Mouse (Mus musculus) forebrain, embryonic 13.5 days (tissue): Measurements from ENCODE around the gene Tctex1d2. TPM values are rescaled to one million over a fixed set of nuclear protein-coding genes. Genes with fewer than 3 reads are reported as not detected.

Experiments
- ATAC-seq: fragments of 200-750 bp; cut with Nextera tagmentation; 2 replicates; pipeline ENCODE4 v1.8.0; 2017
- H3K27ac ChIP-seq: fragments of 300-500 bp; sonication (generic); 2 replicates; pipeline ENCODE4 v1.5.1; 2015; ENCODE audit warnings: inconsistent platforms, mild to moderate bottlenecking, moderate library complexity
- H3K27me3 ChIP-seq: fragments of 300-500 bp; sonication (generic); 2 replicates; pipeline ENCODE4 v1.6.1; 2015; ENCODE audit warnings: mild to moderate bottlenecking, inconsistent platforms
- H3K36me3 ChIP-seq: fragments of 300-500 bp; sonication (generic); 2 replicates; pipeline ENCODE4 v1.6.1; 2015; ENCODE audit warnings: mild to moderate bottlenecking, inconsistent platforms; ENCODE audit not compliant: poor library complexity, severe bottlenecking
- H3K4me1 ChIP-seq: fragments of 300-500 bp; sonication (generic); 2 replicates; pipeline ENCODE4 v1.6.1; 2015; ENCODE audit warnings: inconsistent platforms
- H3K4me2 ChIP-seq: fragments of 300-500 bp; sonication (generic); 2 replicates; pipeline ENCODE4 v1.6.1; 2015; ENCODE audit warnings: inconsistent platforms, mild to moderate bottlenecking, moderate library complexity
- H3K4me3 ChIP-seq: fragments of 300-500 bp; sonication (generic); 2 replicates; pipeline ENCODE4 v1.5.1; 2015; ENCODE audit warnings: mild to moderate bottlenecking, inconsistent platforms
- H3K9ac ChIP-seq: fragments of 300-500 bp; sonication (generic); 2 replicates; pipeline ENCODE4 v1.6.1; 2015; ENCODE audit warnings: mild to moderate bottlenecking, inconsistent platforms
- H3K9me3 ChIP-seq: fragments of 300-500 bp; sonication (generic); replicated peaks from 2 replicates; pipeline ENCODE4 v1.6.1; 2016; ENCODE audit warnings: inconsistent platforms
- WGBS: fragments of 180-500 bp; shearing (Covaris S2); methylation state at CpG from one replicate; pipeline ENCODE4 v1.1.7; 2015; 5-methylcytosine and 5-hydroxymethylcytosine counted together
- polyA plus RNA-seq: library from polyadenylated mRNA; unstranded; fragments of >200 nt; fragmentation: Nextera tagmentation; extraction: Ambion mirVana; gene quantifications from 2 replicates; pipeline ENCODE4 v1.2.1, GENCODE M21; 2015

The Tctex1d2 gene
- polyA plus RNA-seq, 1 experiment from 2014 or later: 37.5 TPM

DNA sequence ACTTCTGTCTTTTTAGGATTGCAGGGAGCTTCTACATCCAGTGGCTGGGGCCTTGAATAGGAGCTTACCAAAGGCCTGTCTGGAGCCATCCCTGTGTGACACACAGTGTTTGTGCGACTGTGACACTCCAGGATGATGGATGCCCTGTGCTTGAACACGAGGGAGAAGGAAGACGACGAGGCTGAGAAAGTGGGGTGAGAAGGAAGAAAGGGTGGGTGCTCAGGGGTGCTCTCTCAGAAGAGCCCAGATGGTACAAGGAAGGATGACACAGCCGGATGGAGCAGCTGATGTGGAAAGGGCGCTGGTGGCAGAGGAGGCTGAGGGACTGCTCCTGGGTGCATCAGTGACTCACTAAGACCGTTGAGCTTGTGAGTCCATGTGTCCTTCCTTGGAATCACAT, 19.2 kb upstream of the Tctex1d2 start, which contains the start of gene Tm4sf19:
Gene Tm4sf19 (plus strand): TSS at position 240 of the 400 bp plus-strand sequence.
- Histone ChIP-seq H3K27ac (no peak within 1 kb of the TSS), H3K36me3 (no peaks in the 10 kb centered on the region), H3K27me3 (no peaks in the 10 kb centered on the region), H3K9me3 (no peaks in the 10 kb centered on the region), H3K4me2 (no peak within 1 kb of the TSS), H3K4me1 (no peaks in the 10 kb centered on the region), H3K4me3 (no peak within 1 kb of the TSS), H3K9ac (no peak within 1 kb of the TSS)
- 87% methylated on average over 7 of the region's 7 CpGs for WGBS
- ATAC-seq: no peak

DNA sequence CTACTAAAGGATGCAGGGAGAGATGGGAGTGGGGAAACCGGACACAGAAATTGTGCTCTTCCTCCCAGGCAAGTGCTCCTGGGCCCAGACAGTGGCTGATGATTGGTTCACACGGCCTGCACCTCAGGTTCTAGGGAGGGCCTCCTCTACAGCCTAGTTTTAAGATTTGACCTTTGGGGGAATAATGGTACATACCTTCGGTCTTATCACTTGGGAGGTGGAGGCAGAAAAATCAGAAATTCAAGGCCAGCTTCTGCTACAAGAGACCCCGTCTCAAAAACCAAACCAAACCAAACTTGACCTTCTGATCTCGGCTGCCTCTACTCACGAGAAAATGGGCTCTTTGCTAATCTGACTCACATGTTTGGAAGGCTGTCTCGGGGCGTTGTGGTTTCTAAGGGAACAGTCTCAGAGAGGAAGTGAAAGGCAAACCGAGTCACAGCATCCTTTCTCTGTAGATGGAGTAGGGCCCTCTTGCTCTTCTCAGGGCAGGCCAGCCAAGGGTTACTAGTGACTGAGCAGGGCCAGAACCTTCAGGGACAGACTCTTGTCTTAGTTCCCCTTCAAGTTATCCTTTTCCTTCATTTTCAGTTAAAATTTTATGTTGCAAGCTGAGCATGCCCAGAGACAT, 18.1 kb upstream of the Tctex1d2 start:
- WGBS: 89% methylated on average over 9 of the region's 9 CpGs
- Histone ChIP-seq H3K9ac (no peak overlapping the region), H3K27ac (no peak overlapping the region), H3K4me1 (no peaks in the 10 kb centered on the region), H3K4me3 (no peak overlapping the region), H3K36me3 (no peaks in the 10 kb centered on the region), H3K9me3 (no peaks in the 10 kb centered on the region), H3K4me2 (no peak overlapping the region), H3K27me3 (no peaks in the 10 kb centered on the region)
- ATAC-seq: no peak

- ATAC-seq: no peak
- Histone ChIP-seq H3K36me3 (no peaks in the 10 kb centered on the region), H3K27ac (no peak overlapping the region), H3K4me1 (no peaks in the 10 kb centered on the region), H3K4me2 (no peak overlapping the region), H3K9me3 (no peaks in the 10 kb centered on the region), H3K4me3 (no peak overlapping the region), H3K27me3 (no peaks in the 10 kb centered on the region), H3K9ac (no peak overlapping the region)
- 90% methylated on average over 3 of the region's 3 CpGs for WGBS
Observed at GRCm38 (mm10) chr16:32402818-32403217, 16.7 kb upstream of the Tctex1d2 start.

DNA sequence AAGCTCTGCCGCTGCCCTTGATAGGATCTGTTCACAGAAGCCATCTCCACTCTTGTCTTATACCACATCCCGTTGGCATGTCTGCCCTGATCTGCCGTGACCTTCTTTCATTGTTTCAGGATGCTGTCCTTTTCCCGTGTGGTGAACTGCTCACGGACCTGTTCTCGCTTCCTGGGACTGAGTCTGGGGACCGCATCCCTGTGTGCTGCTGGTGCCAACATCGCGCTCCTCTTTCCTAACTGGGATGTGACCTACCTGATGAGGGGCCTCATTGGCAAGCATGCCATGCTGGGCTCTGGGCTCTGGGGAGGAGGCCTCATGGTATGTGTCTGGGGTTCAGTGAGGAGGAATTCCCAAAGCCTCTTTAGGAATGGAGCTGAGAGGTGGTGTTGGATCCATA, 13.8 kb upstream of the Tctex1d2 start:
- no peak overlapping the region for H3K9ac ChIP-seq
- ATAC-seq: no peak
- no peak overlapping the region for H3K4me3 ChIP-seq
- H3K9me3 ChIP-seq: no peaks in the 10 kb centered on the region
- no peaks in the 10 kb centered on the region for H3K4me1 ChIP-seq
- WGBS: 90% methylated on average over 9 of the region's 9 CpGs
- H3K36me3 ChIP-seq: no peaks in the 10 kb centered on the region
- no peak overlapping the region for H3K27ac ChIP-seq
- H3K4me2 ChIP-seq: no peak overlapping the region
- no peaks in the 10 kb centered on the region for H3K27me3 ChIP-seq

- 83% methylated on average over 6 of the region's 6 CpGs for WGBS
- no peak overlapping the region for H3K27ac ChIP-seq
- no peak overlapping the region for H3K4me2 ChIP-seq
- H3K27me3 ChIP-seq: no peaks in the 10 kb centered on the region
- no peaks in the 10 kb centered on the region for H3K4me1 ChIP-seq
- H3K9me3 ChIP-seq: no peaks in the 10 kb centered on the region
- ATAC-seq: no peak
- H3K9ac ChIP-seq: no peak overlapping the region
- H3K36me3 ChIP-seq: no peaks in the 10 kb centered on the region
- no peak overlapping the region for H3K4me3 ChIP-seq
Observed at GRCm38 (mm10) chr16:32406671-32407070, 12.8 kb upstream of the Tctex1d2 start.

DNA sequence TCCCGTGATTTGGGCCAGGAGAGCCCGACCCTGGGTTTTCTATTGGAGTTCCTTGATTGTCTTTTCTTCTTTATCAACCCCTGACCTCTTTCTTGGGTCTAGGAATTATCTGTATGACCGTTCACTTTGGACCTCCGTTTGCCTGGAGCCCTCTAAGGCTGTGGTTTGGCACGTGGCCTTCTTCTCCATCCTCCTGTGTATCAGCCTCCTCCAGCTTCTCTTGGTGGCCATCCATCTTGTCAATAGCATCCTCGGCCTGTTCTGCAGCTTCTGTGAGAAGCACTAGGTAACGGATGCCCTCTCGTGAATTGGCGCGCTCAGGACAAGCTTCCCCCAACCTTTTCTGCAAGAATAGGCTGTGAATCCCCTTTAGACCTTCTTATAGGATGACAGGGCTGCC, 11.8 kb upstream of the Tctex1d2 start:
- no peak overlapping the region for H3K27ac ChIP-seq
- H3K4me3 ChIP-seq: no peak overlapping the region
- H3K9me3 ChIP-seq: no peaks in the 10 kb centered on the region
- H3K36me3 ChIP-seq: no peaks in the 10 kb centered on the region
- no peak overlapping the region for H3K9ac ChIP-seq
- no peaks in the 10 kb centered on the region for H3K27me3 ChIP-seq
- H3K4me2 ChIP-seq: no peak overlapping the region
- 82% methylated on average over 10 of the region's 10 CpGs for WGBS
- no peak for ATAC-seq
- no peaks in the 10 kb centered on the region for H3K4me1 ChIP-seq

DNA sequence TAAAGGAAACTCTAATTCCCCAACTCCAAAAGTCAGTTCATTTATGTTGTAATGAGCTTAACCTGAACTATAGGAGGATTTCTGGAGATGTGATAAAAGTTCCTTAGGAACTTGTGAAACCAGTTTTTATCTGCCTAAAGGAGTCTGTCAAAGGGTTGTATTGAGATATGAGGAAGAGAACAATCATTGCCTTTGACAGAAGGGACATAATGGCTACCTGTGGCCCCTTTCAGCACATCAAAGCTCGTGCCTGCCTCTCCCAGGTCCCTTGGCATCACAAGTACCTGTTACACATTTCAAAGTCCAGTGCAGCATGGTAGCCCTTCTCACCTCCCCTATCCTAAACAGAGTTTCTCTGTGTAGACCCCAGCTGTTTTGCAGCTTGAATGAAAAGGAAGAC, 2.0 kb upstream of the Tctex1d2 start:
- Histone ChIP-seq H3K9ac (no peak overlapping the region), H3K4me1 (peaks cover 12% of the 10 kb centered on the region), H3K4me3 (no peak overlapping the region), H3K27me3 (no peaks in the 10 kb centered on the region), H3K36me3 (no peaks in the 10 kb centered on the region), H3K4me2 (no peak overlapping the region), H3K9me3 (no peaks in the 10 kb centered on the region), H3K27ac (no peak overlapping the region)
- ATAC-seq: no peak
- 53% methylated on average over 1 of the region's 1 CpGs for WGBS

DNA sequence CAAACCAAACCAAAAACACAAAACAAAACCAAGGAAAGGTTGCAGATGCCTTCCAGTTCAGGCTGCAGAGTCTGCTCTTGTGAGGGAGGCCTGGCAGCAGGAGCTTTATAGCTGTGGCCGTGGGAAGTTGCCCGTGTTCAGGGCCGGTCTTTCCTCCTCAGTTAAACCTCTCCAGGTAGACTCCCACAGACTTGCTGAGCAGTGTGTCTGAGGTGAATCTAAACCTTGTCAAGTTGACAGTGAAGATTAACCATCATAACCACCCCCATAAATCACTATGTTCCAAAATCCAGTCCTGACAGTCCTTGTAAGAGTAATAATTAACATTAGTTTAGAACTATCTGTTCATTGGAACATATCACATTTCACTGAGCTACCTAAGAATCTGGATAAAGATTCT, 8.0 kb downstream of the Tctex1d2 start:
- ATAC-seq: no peak
- H3K36me3 ChIP-seq: no peaks in the 10 kb centered on the region
- WGBS: 90% methylated on average over 3 of the region's 3 CpGs

DNA sequence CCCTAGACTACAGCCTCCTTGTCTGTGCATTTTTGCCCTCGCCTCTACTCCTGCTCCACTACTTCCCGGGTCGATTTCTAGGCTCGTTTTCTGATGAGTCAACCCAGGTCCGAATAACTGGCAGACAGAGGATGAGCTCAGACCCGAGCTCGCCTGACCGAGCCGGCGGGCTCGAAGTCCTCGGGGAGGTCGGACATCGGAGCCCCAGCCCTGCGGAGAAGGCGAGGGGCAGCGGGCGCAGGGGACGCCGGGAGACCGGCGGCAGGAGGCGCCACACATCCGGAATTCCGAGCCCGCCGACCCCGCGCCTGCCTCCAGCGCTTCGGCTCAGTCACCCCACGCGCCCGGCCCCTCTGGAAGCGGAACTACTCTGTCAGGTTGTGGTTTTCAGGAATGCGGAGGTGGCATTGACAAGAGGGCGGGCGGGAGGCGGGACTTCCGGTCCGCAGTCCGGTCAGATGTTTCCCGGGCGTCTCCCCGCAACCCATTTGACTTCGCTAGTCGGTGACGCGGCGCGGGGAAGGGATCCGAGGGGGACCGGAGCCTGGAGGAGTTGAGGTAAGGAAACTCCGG, 11.1 kb downstream of the Tctex1d2 start, which contains the start of gene Pcyt1a:
Gene Pcyt1a (plus strand): TSS at position 448 of the 573 bp plus-strand sequence.
- under 1% methylated on average over 51 of the region's 54 CpGs for WGBS

More for the DNA sequence above, 8.0 kb downstream of the Tctex1d2 start:
- no peaks in the 10 kb centered on the region for H3K27me3 ChIP-seq
- peaks cover 17% of the 10 kb centered on the region for H3K4me1 ChIP-seq
- no peak overlapping the region for H3K9ac ChIP-seq
- H3K27ac ChIP-seq: no peak overlapping the region
- no peaks in the 10 kb centered on the region for H3K9me3 ChIP-seq
- no peak overlapping the region for H3K4me2 ChIP-seq
- no peak overlapping the region for H3K4me3 ChIP-seq

DNA sequence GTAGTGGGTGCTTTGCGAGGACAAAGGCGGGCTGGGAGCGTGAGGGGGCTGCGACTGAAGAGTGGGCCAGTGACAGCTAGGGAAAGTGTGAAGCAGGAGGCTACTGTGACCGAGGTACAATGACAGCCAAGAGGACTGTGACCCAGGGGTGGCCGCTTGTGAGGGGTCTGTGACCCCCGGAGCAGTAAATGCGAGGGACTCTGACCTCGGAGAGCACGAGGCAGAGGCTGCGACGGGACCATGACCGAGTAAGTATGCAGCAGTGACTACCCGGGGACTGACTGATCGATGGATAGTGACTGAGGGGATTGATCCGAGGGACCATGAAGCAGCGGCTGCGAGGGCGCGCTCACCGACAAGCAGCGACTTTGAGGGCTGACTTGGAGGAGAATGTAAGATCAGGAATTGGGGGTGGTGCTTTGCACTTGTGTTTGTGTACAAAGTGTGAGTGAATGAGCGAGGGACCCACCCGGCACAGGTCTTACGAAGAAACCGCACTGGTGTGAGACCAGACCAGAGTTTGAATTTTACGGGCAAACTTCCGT, 11.6 kb downstream of the Tctex1d2 start:
- Histone ChIP-seq H3K4me1 (peaks cover 17% of the 10 kb centered on the region), H3K4me3 (peak overlapping the region; percentile 87), H3K27ac (peak overlapping the region; percentile 85), H3K9me3 (no peaks in the 10 kb centered on the region), H3K4me2 (peak overlapping the region; percentile 86), H3K9ac (peak overlapping the region; percentile 79), H3K27me3 (no peaks in the 10 kb centered on the region), H3K36me3 (no peaks in the 10 kb centered on the region)
- WGBS: 2% methylated on average over 28 of the region's 28 CpGs
- ATAC-seq: no peak; the same call in 1 of the 2 replicates

More for the DNA sequence above, 11.1 kb downstream of the Tctex1d2 start, which contains the start of gene Pcyt1a:
- no peaks in the 10 kb centered on the region for H3K9me3 ChIP-seq
- H3K36me3 ChIP-seq: no peaks in the 10 kb centered on the region
- H3K9ac ChIP-seq: peak within 1 kb of the TSS; percentile 79
- no peaks in the 10 kb centered on the region for H3K27me3 ChIP-seq
- peak within 1 kb of the TSS; percentile 87 for H3K4me3 ChIP-seq
- peak within 1 kb of the TSS; percentile 85 for H3K27ac ChIP-seq
- peaks cover 17% of the 10 kb centered on the region for H3K4me1 ChIP-seq
- ATAC-seq: peak; percentile 98
- peak within 1 kb of the TSS; percentile 86 for H3K4me2 ChIP-seq

DNA sequence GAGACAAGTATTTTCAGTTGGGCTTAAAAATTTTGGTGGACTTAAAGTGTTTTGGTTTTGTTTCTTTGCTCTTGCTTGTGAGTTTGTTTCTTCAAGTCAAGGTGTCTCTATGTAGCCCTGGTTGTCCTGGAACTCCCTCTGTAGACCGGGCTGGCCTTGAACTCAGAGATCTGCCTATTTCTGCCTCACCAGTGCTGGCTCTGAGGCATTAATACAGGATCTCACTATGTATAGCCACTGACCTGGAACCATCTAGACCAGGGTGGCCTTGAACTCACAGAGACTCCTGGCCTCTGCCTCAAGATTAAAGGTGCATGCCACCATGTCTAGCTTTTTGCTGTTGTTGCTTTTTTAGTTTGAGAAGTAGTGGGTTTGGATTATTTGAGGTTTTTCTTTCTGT, 12.4 kb downstream of the Tctex1d2 start:
- ATAC-seq: no peak
- WGBS: 89% methylated on average over 1 of the region's 1 CpGs
- H3K9ac ChIP-seq: no peak overlapping the region
- H3K4me1 ChIP-seq: peaks cover 17% of the 10 kb centered on the region
- H3K36me3 ChIP-seq: no peaks in the 10 kb centered on the region; the same call in 1 of the 2 replicates
- 0 out of 2 replicates have a peak overlapping the region, but pooled peaks have one; percentile 87 for H3K4me3 ChIP-seq
- H3K27ac ChIP-seq: no peak overlapping the region
- H3K27me3 ChIP-seq: no peaks in the 10 kb centered on the region
- no peaks in the 10 kb centered on the region for H3K9me3 ChIP-seq
- H3K4me2 ChIP-seq: peak overlapping the region; percentile 86

DNA sequence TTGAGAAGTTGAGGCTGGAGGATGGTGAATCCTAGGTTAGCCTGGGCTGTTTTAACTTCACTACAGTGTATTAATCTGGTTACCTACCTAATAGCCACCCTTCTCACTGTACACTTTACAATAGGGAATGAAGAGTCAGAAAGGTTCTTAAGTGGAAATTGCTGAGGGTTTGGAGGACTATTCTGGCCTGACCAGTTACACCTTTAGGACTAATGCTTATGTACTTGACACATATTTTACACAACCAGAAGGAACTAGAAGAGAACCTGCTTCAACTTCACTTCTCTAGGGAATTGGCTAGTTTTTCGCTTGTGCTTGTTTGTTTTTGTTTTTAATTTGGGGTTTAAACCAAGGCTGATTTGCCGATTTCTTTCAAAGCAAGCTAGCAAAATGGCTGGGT, 13.6 kb downstream of the Tctex1d2 start:
- no peak overlapping the region; the same call in 1 of the 2 replicates for H3K9ac ChIP-seq
- H3K4me1 ChIP-seq: peaks cover 17% of the 10 kb centered on the region
- WGBS: 84% methylated on average over 2 of the region's 2 CpGs
- no peak overlapping the region for H3K27ac ChIP-seq
- H3K36me3 ChIP-seq: no peaks in the 10 kb centered on the region; the same call in 1 of the 2 replicates
- no peak overlapping the region for H3K4me2 ChIP-seq
- no peaks in the 10 kb centered on the region for H3K9me3 ChIP-seq
- no peak for ATAC-seq
- H3K4me3 ChIP-seq: no peak overlapping the region
- H3K27me3 ChIP-seq: no peaks in the 10 kb centered on the region
